Mouse (Mus musculus) kidney, adult 2 months (tissue): ENCODE results near the gene Kxd1. TPM values are rescaled to one million over a fixed set of nuclear protein-coding genes. Genes with fewer than 3 reads are reported as not detected.

ENCODE experiments used
- DNase-seq: peaks from one replicate; pipeline ENCODE4 v3.0.0; 2021
- H3K27ac ChIP-seq: fragments of 200-500 bp; 2 replicates; pipeline ENCODE4 v1.5.1; 2012; ENCODE audit warnings: low read depth, low read length, control low read depth, inconsistent platforms; ENCODE audit not compliant: insufficient read depth
- H3K27me3 ChIP-seq: fragments of 200-500 bp; replicated peaks from 2 replicates; pipeline ENCODE4 v1.6.1; 2012; ENCODE audit warnings: mild to moderate bottlenecking, moderate library complexity, low read length, inconsistent platforms; ENCODE audit not compliant: control insufficient read depth, insufficient read depth
- H3K36me3 ChIP-seq: fragments of 200-500 bp; 2 replicates; pipeline ENCODE4 v1.6.1; 2012; ENCODE audit warnings: mild to moderate bottlenecking, moderate library complexity, low read length, inconsistent platforms; ENCODE audit not compliant: control insufficient read depth, insufficient read depth
- H3K4me1 ChIP-seq: fragments of 200-500 bp; 2 replicates; pipeline ENCODE4 v1.6.1; 2011; ENCODE audit warnings: low read length; ENCODE audit not compliant: control insufficient read depth, insufficient read depth
- H3K4me3 ChIP-seq: fragments of 200-500 bp; 2 replicates; pipeline ENCODE4 v1.5.1; 2011; ENCODE audit warnings: mild to moderate bottlenecking, low read depth, low read length, control low read depth; ENCODE audit not compliant: insufficient read depth
- CTCF ChIP-seq: fragments of 200-500 bp; conservative IDR thresholded peaks from 2 replicates; pipeline ENCODE4 v1.5.1; 2011; ENCODE audit warnings: low read depth, mild to moderate bottlenecking, control low read depth, low read length, moderate library complexity, mixed read lengths; ENCODE audit not compliant: insufficient read depth, insufficient read length
- POLR2A ChIP-seq: fragments of 200-500 bp; IDR thresholded peaks from one replicate; pipeline ENCODE4 v1.6.1; 2011; ENCODE audit warnings: low read depth, low read length, control low read depth
- WGBS: fragments of 180-500 bp; shearing (Covaris S2); methylation state at CpG from one replicate; pipeline ENCODE4 v1.1.7; 2018; 5-methylcytosine and 5-hydroxymethylcytosine counted together
- polyA plus RNA-seq: library from polyadenylated mRNA; depleted of rRNA; stranded (reverse); fragments of >200 nt; gene quantifications from 2 replicates; pipeline ENCODE4 v1.2.3, GENCODE M21; 2012

Kxd1 gene
- polyA plus RNA-seq, 1 experiment: 151 TPM

DNA sequence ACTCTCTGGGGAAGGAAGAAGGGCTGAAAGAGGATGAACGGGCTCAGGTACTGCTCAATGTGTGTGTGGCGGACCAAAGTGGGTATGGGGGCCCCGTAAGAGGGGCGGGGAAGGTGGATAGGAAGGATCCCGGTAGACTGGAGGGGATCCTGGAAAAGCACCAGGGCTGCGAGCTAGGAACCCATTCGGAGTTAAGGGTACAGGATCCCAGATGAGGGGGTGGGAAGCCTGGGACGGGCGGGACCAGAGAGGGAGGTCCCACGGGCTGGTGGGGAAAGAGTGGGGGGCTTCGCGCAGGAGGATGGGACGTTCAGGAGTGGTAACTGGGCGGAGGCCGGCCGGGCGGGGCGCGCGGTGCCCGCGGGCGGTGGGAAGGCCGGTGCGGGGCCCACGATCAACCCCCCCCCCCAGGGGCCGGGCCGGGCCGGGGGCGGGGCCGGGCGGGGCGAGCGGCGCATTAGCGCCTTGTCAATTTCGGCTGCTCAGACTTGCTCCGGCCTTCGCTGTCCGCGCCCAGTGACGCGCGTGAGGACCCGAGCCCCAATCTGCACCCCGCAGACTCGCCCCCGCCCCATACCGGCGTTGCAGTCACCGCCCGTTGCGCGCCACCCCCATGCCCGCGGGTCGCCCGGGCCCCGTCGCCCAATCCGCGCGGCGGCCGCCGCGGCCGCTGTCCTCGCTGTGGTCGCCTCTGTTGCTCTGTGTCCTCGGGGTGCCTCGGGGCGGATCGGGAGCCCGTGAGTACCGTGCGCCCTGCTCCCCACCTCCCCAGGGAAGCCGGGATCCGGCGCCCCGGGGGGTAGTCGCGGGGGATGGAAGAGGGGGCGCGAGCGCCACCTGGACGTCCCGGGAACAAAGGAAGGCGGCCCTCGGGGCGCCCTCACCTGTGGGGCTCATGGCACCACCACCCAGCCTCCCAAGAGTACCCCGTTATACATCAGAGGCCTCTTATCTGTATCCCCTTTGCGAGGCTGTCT is 34.8 kb downstream of the Kxd1 start, which contains the start of gene Crlf1:
Gene Crlf1, plus strand, starts transcription at position 495 of the 977 bp plus-strand sequence.
- Histone ChIP-seq H3K4me1 (no peaks in the 10 kb centered on the region), H3K4me3 (peak within 1 kb of the TSS; percentile 30), H3K36me3 (no peaks in the 10 kb centered on the region), H3K27ac (no peak within 1 kb of the TSS), H3K27me3 (peaks cover 12% of the 10 kb centered on the region; the same call in 1 of the 2 replicates)
- 2% methylated on average over 83 of the region's 93 CpGs for WGBS
- no peak for TF ChIP-seq POLR2A
- no peak for TF ChIP-seq CTCF
- no peak for DNase-seq

GRCm38 (mm10) chr8:70490880-70491495 is 36.8 kb downstream of the Kxd1 start:
- no peak overlapping the region for H3K4me3 ChIP-seq
- no peaks in the 10 kb centered on the region for H3K36me3 ChIP-seq
- no peak for TF ChIP-seq POLR2A
- TF ChIP-seq CTCF: no peak
- no peak for DNase-seq
- no peaks in the 10 kb centered on the region for H3K4me1 ChIP-seq
- 17% methylated on average over 20 of the region's 20 CpGs for WGBS
- no peak overlapping the region for H3K27ac ChIP-seq
- peaks cover 12% of the 10 kb centered on the region; the same call in 1 of the 2 replicates for H3K27me3 ChIP-seq

DNA sequence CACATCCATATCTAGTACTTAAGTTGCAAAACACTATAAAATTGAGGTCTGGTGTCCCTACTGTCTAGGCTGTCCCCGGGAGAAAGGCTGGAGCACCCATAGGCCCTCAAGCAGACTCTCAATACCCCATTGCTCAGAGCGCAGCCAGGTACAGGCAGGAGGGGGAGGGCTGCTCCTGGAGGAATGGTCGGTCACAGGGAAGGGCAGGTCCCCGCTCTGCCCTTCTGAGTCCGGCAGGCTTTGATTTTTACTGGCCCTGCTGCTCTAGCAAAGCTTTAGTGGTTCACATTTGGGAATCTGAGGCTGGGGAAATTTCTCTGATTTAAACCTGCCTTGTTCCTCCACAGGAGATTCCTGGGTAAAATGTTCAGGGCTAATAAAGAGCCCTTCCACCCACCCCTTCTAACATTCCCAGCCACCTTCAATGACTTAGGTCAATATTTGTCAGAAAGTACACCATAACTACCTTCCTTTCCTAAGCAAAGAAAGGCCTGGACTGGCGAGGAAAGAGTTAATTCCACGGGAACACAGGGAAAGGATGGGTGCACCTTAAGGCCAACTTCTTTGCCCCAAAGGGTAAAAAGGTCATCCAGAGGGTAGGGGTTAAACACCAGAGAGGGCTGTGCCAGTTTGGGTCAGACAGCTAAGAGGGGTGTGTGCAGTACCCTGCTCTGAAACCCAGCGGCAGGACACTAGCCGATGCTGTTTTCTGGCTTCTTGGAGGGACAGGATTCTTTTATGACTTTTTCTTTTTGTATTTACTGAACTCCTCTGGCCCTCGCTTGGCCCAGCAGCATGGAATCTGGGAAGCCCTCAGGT is 37.5 kb downstream of the Kxd1 start:
- WGBS: 36% methylated on average over 10 of the region's 10 CpGs
- no peak for TF ChIP-seq CTCF
- no peak for TF ChIP-seq POLR2A
- no peak for DNase-seq
- no peak overlapping the region for H3K4me3 ChIP-seq
- no peaks in the 10 kb centered on the region for H3K36me3 ChIP-seq
- no peak overlapping the region for H3K27ac ChIP-seq
- H3K4me1 ChIP-seq: no peaks in the 10 kb centered on the region
- peaks cover 12% of the 10 kb centered on the region; the same call in 1 of the 2 replicates for H3K27me3 ChIP-seq

DNA sequence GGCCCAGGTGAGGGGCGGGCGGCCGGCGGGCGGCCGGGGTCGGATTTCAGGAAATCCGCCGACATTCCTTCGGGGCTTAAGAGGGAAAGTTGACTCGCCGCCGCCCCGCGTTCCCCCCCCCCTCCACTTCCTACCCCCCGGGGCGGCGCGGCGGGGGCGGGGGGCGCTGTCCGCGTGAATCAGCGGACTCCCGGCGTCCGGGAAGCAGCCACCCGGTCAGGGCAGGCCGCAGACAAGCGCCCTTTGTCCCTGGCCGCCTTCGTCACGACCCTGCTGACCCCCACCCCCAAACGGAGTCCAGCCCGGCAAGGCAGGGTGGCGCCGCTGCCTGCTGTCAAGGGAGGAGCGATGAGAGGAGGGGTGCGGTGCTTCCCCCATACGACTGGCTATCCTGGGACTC is 38.2 kb downstream of the Kxd1 start:
- no peak for DNase-seq
- H3K4me1 ChIP-seq: no peaks in the 10 kb centered on the region
- peaks cover 12% of the 10 kb centered on the region; the same call in 1 of the 2 replicates for H3K27me3 ChIP-seq
- no peak overlapping the region for H3K4me3 ChIP-seq
- TF ChIP-seq POLR2A (no peak), CTCF (no peak)
- H3K27ac ChIP-seq: no peak overlapping the region
- H3K36me3 ChIP-seq: no peaks in the 10 kb centered on the region
- 4% methylated on average over 36 of the region's 41 CpGs for WGBS

DNA sequence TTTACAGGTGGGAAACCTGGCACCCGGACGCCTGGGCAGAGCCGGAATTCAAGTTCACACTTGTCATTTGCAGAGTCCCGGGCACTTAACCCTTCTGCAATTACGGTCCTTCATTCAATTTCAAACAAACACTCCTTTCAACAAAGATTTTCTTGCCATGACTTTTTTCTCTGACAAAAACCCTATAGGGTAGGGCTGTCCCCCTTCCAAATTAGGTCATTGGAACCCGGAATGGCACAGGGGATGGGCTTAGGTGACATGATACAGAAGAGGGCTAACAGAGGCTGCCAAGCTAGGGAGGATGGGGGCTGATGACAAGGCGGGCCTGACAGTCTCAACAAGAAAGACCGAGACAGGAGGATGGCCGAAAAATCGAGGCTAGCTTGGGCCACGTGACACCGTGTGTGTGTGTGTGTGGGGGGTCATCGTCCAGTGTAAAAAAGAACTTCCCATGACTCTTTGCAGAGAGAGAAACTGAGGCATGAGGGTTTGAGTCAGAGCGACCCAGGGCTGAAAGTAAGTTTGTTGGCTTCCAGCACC is 38.8 kb downstream of the Kxd1 start:
- H3K4me1 ChIP-seq: no peaks in the 10 kb centered on the region
- TF ChIP-seq POLR2A (no peak), CTCF (no peak)
- WGBS: 11% methylated on average over 14 of the region's 14 CpGs
- peaks cover 12% of the 10 kb centered on the region; the same call in 1 of the 2 replicates for H3K27me3 ChIP-seq
- H3K27ac ChIP-seq: no peak overlapping the region
- no peaks in the 10 kb centered on the region for H3K36me3 ChIP-seq
- DNase-seq: no peak
- no peak overlapping the region for H3K4me3 ChIP-seq

DNA sequence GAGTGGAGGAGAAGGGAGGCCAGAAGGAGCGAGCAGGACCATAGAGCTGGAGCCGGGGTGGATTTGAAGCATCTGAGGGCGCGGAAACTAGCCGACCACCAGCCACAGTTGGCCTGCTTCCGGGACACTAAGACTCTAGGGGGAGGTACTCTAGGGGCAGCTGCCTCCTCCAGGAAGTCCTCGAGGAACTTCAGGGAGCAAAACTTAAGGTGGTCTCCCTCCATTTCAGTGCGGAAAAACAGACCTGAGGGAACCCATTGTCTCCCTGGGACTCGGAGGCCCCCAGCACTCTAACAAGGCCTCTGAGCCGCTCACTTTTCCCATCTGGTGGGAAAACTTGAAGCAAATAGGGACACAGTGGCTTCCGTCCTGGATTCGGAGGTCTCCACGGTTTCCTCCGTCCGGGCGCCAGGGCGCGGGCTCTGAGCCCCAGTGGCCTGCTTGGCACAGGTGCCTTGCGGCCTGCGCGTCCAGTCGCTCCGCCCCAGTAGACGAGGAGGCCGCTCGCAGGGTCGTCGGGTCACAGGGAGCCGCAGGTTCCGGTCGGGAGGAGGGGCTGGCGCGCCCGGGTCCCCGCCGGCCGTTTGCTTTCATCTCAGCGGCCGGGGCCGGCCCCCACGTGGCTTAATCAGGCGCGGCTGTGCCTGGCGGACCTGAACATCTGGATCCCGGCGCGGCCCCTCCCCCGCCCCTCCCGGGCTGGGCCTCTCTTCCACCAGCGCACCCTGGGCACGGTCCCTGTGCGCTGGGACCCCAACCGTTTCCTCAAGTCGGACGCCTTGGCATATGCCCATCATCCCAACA is 39.6 kb downstream of the Kxd1 start:
- H3K4me1 ChIP-seq: no peaks in the 10 kb centered on the region
- no peak overlapping the region for H3K27ac ChIP-seq
- WGBS: 9% methylated on average over 55 of the region's 55 CpGs
- no peaks in the 10 kb centered on the region for H3K36me3 ChIP-seq
- TF ChIP-seq POLR2A: no peak
- no peak for TF ChIP-seq CTCF
- H3K4me3 ChIP-seq: no peak overlapping the region; the same call in 1 of the 2 replicates
- H3K27me3 ChIP-seq: peaks cover 9% of the 10 kb centered on the region; the same call in 1 of the 2 replicates
- DNase-seq: peak; percentile 59
